ENCODE assay signal across 8 mouse cellular contexts in the genomic region with DNA sequence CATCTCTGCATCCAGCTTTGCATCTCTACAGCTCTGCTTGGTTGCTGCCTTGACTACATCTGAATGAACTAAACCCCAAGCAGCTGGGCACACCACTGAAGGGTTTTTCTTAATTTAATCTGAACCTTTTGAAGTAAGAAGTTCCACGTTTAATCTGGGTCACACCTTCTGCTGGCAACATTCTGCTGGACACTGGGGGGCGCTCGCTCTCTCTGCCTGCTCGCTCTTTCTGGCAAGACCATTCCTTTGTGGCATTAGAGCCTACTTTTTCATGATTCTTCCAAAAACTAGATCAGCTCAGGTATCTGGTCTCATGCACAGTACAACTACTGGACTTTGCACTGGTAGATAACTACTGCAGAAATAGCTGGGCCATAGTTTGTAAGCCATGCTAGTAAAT. TPM values are rescaled to one million over a fixed set of nuclear protein-coding genes. Genes with fewer than 3 reads are reported as not detected.
DNase-seq lines count a peak whose midpoint lies in the region; ATAC-seq and TF ChIP-seq lines count a peak whose summit lies in the region.

No protein-coding gene starts in this region.

- H3K36me3 ChIP-seq in kidney, embryonic 14.5 days (ENCODE audit: control insufficient read depth, insufficient read depth, low read length), result no peaks in the 10 kb centered on the region
- peaks cover 31% of the 10 kb centered on the region for H3K36me3 ChIP-seq in E14TG2a.4 (ENCODE audit: insufficient read depth, low read length)
- no peaks in the 10 kb centered on the region for H3K36me3 ChIP-seq in embryonic facial prominence, embryonic 11.5 days (replicated peaks; ENCODE audit: control insufficient read depth, insufficient read depth, low read depth, low read length)

- no peak overlapping the region for H3K4me3 ChIP-seq in kidney, embryonic 14.5 days (ENCODE audit: low read length)
- no peak overlapping the region for H3K4me3 ChIP-seq in E14TG2a.4 (replicated peaks; ENCODE audit: low read length)
- no peak overlapping the region for H3K4me3 ChIP-seq in embryonic facial prominence, embryonic 11.5 days (ENCODE audit: low read depth, low read length)

- H3K27me3 ChIP-seq in kidney, embryonic 14.5 days (ENCODE audit: control insufficient read depth, insufficient read depth, low read length), result no peaks in the 10 kb centered on the region
- no peaks in the 10 kb centered on the region for H3K27me3 ChIP-seq in E14TG2a.4 (ENCODE audit: insufficient read depth, low read length)
- H3K27me3 ChIP-seq in embryonic facial prominence, embryonic 11.5 days (ENCODE audit: control insufficient read depth, insufficient read depth, low read length), result no peaks in the 10 kb centered on the region

- no peaks in the 10 kb centered on the region for H3K4me1 ChIP-seq in kidney, embryonic 14.5 days (ENCODE audit: control insufficient read depth, insufficient read depth, low read length)
- no peaks in the 10 kb centered on the region for H3K4me1 ChIP-seq in E14TG2a.4 (replicated peaks; ENCODE audit: low read depth, low read length)
- no peaks in the 10 kb centered on the region for H3K4me1 ChIP-seq in embryonic facial prominence, embryonic 11.5 days (ENCODE audit: control insufficient read depth, insufficient read depth, low read length)

- no peak for ATAC-seq in kidney, embryonic 14.5 days (ENCODE audit: low FRiP score, low TSS enrichment)
- no peak for ATAC-seq in embryonic facial prominence, embryonic 11.5 days (replicated peaks; ENCODE audit: insufficient number of reproducible peaks, low FRiP score, low TSS enrichment, low read depth)
- no peak for ATAC-seq in granulocyte monocyte progenitor cell, adult 5-6 weeks (replicated peaks; ENCODE audit: poor library complexity, severe bottlenecking)

- no peaks in the 10 kb centered on the region for H3K9me3 ChIP-seq in kidney, embryonic 14.5 days (ENCODE audit: control insufficient read depth, low read length)
- no peaks in the 10 kb centered on the region for H3K9me3 ChIP-seq in E14TG2a.4 (ENCODE audit: low read length)
- no peaks in the 10 kb centered on the region for H3K9me3 ChIP-seq in embryonic facial prominence, embryonic 11.5 days (replicated peaks; ENCODE audit: control insufficient read depth, low read length)

- peak; percentile 73 for TF ChIP-seq CTCF in E14TG2a.4 (conservative IDR thresholded peaks at IDR 0.05; ENCODE audit: low read length)

- peak; percentile 13 for DNase-seq in kidney, postnatal 10 days
- peak; percentile 30 for DNase-seq in T-cell, adult 2 months (ENCODE audit: low spot score)
- DNase-seq in embryonic facial prominence, embryonic 11.5 days (ENCODE audit: low spot score), result peak; percentile 15
- peak; percentile 4 for DNase-seq in lung, postnatal 36 days
- no peak for DNase-seq in spleen, postnatal 4 days (ENCODE audit: low spot score in 2 of 2)

- WGBS in kidney, embryonic 14.5 days, result 25% methylated on average over 4 of the region's 4 CpGs
- WGBS in embryonic facial prominence, embryonic 11.5 days, result 12% methylated on average over 4 of the region's 4 CpGs

- H3K4me2 ChIP-seq in kidney, embryonic 14.5 days (replicated peaks; ENCODE audit: low read depth, low read length), result no peak overlapping the region
- no peak overlapping the region for H3K4me2 ChIP-seq in embryonic facial prominence, embryonic 11.5 days (ENCODE audit: low read depth, low read length)

- no peak overlapping the region for H3K9ac ChIP-seq in kidney, embryonic 14.5 days (ENCODE audit: low read depth, low read length)
- no peak overlapping the region for H3K9ac ChIP-seq in embryonic facial prominence, embryonic 11.5 days (replicated peaks; ENCODE audit: low read length)

- H3K27ac ChIP-seq in kidney, embryonic 14.5 days (ENCODE audit: low read depth, low read length), result no peak overlapping the region
- H3K27ac ChIP-seq in embryonic facial prominence, embryonic 11.5 days (replicated peaks; ENCODE audit: low read depth, low read length), result no peak overlapping the region

RNA-seq across cellular contexts. Expression of a gene that starts 25.7 kb away (rescaled TPM):
- 1.4 and 2.6 TPM in 2 replicates for polyA plus RNA-seq in kidney, embryonic 14.5 days (2014; fragmentation: Nextera tagmentation; extraction: Ambion mirVana)
- 2.0 and 2.3 TPM in 2 replicates for polyA plus RNA-seq in embryonic facial prominence, embryonic 11.5 days (2014; fragmentation: Nextera tagmentation; extraction: Ambion mirVana)
- total RNA-seq in granulocyte monocyte progenitor cell, adult 5-6 weeks (2014; fragmentation: Nextera tagmentation), result not detected in 2 replicates
- 0.31 TPM in 1 of 2 replicates, not detected in the other for total RNA-seq in granulocyte monocyte progenitor cell, adult 5-6 weeks (2017)

RNA-seq across cellular contexts. Expression of a gene that starts 35.7 kb away (rescaled TPM):
- polyA plus RNA-seq in kidney, embryonic 14.5 days (2014; fragmentation: Nextera tagmentation; extraction: Ambion mirVana), result 4.5 and 7.2 TPM in 2 replicates
- 10.8 and 11.2 TPM in 2 replicates for polyA plus RNA-seq in embryonic facial prominence, embryonic 11.5 days (2014; fragmentation: Nextera tagmentation; extraction: Ambion mirVana)
- 0.30 TPM in 1 of 2 replicates, not detected in the other for total RNA-seq in granulocyte monocyte progenitor cell, adult 5-6 weeks (2014; fragmentation: Nextera tagmentation)
- 0.05 and 0.39 TPM in 2 replicates for total RNA-seq in granulocyte monocyte progenitor cell, adult 5-6 weeks (2017)

Comparison
In these comparisons a context has a peak if more than half of its experiments do, and no peak if none do; other contexts are left out.
1. DNase-seq: peak in kidney, postnatal 10 days (single experiment), T-cell, adult 2 months (single experiment), embryonic facial prominence, embryonic 11.5 days (single experiment) and lung, postnatal 36 days (single experiment); none in spleen, postnatal 4 days (0 of 2).